Mouse (Mus musculus) CH12.LX (cell line): ENCODE measurements around the gene Dusp22. TPM values are rescaled to one million over a fixed set of nuclear protein-coding genes. Genes with fewer than 3 reads are reported as not detected.

Source experiments
- DNase-seq: peaks from one replicate; pipeline ENCODE4 v3.0.0-alpha.2; 2013; ENCODE audit errors: extremely low read depth
- H3K27ac ChIP-seq: 2 replicates; pipeline ENCODE4 v1.5.1; 2012; ENCODE audit warnings: low read depth, mild to moderate bottlenecking, control low read depth, moderate library complexity; ENCODE audit not compliant: insufficient read depth
- H3K27me3 ChIP-seq: replicated peaks from 2 replicates; pipeline ENCODE3; 2012; ENCODE audit warnings: inconsistent platforms
- H3K36me3 ChIP-seq, 2 experiments: replicated peaks in 1 of 2; 2 replicates each; pipeline versions ENCODE3 to v1.6.1; 2012; ENCODE audit warnings: inconsistent platforms in 1 of 2, low read length in 1 of 2, mild to moderate bottlenecking in 1 of 2, mixed read lengths in 1 of 2, moderate library complexity in 1 of 2; ENCODE audit not compliant: control insufficient read depth in 1 of 2, insufficient read depth in 1 of 2
- H3K4me1 ChIP-seq, 2 experiments: 2 replicates each; pipeline ENCODE4 v1.6.1; 2012; ENCODE audit warnings: inconsistent platforms in 1 of 2, moderate library complexity in 1 of 2; ENCODE audit not compliant: insufficient read depth in 2 of 2, control insufficient read depth in 1 of 2
- H3K4me2 ChIP-seq: 2 replicates; pipeline ENCODE4 v1.6.1; 2012; ENCODE audit warnings: low read depth, mild to moderate bottlenecking, control low read depth; ENCODE audit not compliant: poor library complexity, insufficient read depth, severe bottlenecking
- H3K4me3 ChIP-seq, 3 experiments: fragments of 150-350 bp in 1 of 3; sonication (generic) in 1 of 3; replicated peaks in 1 of 3; 2 replicates each; pipeline versions ENCODE3 to v1.5.1; 2011 to 2012; ENCODE audit warnings: low read depth in 2 of 3, low read length in 2 of 3, mild to moderate bottlenecking in 2 of 3, moderate library complexity in 2 of 3, control low read depth in 1 of 3, improper control_type of control experiment in 1 of 3, inconsistent platforms in 1 of 3, mixed read lengths in 1 of 3; ENCODE audit not compliant: poor library complexity in 1 of 3
- H3K79me2 ChIP-seq: replicated peaks from 2 replicates; pipeline ENCODE4 v1.6.1; 2012; ENCODE audit warnings: mild to moderate bottlenecking, moderate library complexity; ENCODE audit not compliant: control insufficient read depth, poor library complexity, insufficient read depth, severe bottlenecking; ENCODE audit errors: extremely low read depth
- H3K9ac ChIP-seq: 2 replicates; pipeline ENCODE4 v1.6.1; 2012; ENCODE audit warnings: low read depth, mild to moderate bottlenecking, control low read depth, moderate library complexity; ENCODE audit not compliant: insufficient read depth
- H3K9me3 ChIP-seq: replicated peaks from 2 replicates; pipeline ENCODE3; 2012; ENCODE audit warnings: low read length, inconsistent platforms, mixed read lengths
- BHLHE40 ChIP-seq: IDR thresholded peaks from 2 replicates; pipeline ENCODE4 v1.6.1; 2011; ENCODE audit warnings: mild to moderate bottlenecking, low read depth, low read length, improper control_type of control experiment
- CHD1 ChIP-seq: IDR thresholded peaks from 2 replicates; pipeline ENCODE4 v1.6.1; 2012; ENCODE audit warnings: low read depth, low read length, improper control_type of control experiment, inconsistent platforms
- CHD2 ChIP-seq: IDR thresholded peaks from 2 replicates; pipeline ENCODE4 v1.6.1; 2011; ENCODE audit warnings: low read length, improper control_type of control experiment
- CTCF ChIP-seq, 2 experiments: IDR thresholded peaks in 1 of 2; conservative IDR thresholded peaks in 1 of 2; 2 replicates each; pipeline ENCODE4 v1.5.1; 2011 to 2012; ENCODE audit warnings: low read depth in 2 of 2, low read length in 2 of 2, improper control_type of control experiment in 1 of 2, inconsistent platforms in 1 of 2, mild to moderate bottlenecking in 1 of 2, moderate library complexity in 1 of 2
- E2F4 ChIP-seq: IDR thresholded peaks from 2 replicates; pipeline ENCODE4 v1.6.1; 2011; ENCODE audit warnings: low read depth, low read length, improper control_type of control experiment; ENCODE audit not compliant: insufficient replicate concordance
- ELF1 ChIP-seq: IDR thresholded peaks from 2 replicates; pipeline ENCODE4 v1.6.1; 2014; ENCODE audit warnings: low read depth, mild to moderate bottlenecking, inconsistent platforms, low read length, improper control_type of control experiment
- EP300 ChIP-seq: IDR thresholded peaks from 2 replicates; pipeline ENCODE4 v1.6.1; 2011; ENCODE audit warnings: low read length, improper control_type of control experiment
- ETS1 ChIP-seq: conservative IDR thresholded peaks from 2 replicates; pipeline ENCODE4 v1.6.1; 2012; ENCODE audit warnings: low read depth, mild to moderate bottlenecking, inconsistent platforms, low read length, improper control_type of control experiment, moderate library complexity
- GABPA ChIP-seq: IDR thresholded peaks from 2 replicates; pipeline ENCODE4 v1.6.1; 2012; ENCODE audit warnings: low read depth, low read length, improper control_type of control experiment, inconsistent platforms; ENCODE audit not compliant: insufficient replicate concordance
- HCFC1 ChIP-seq: IDR thresholded peaks from 2 replicates; pipeline ENCODE4 v1.6.1; 2012; ENCODE audit warnings: low read depth, mild to moderate bottlenecking, inconsistent platforms, low read length, improper control_type of control experiment
- JUN ChIP-seq: IDR thresholded peaks from 2 replicates; pipeline ENCODE4 v1.6.1; 2011; ENCODE audit warnings: low read depth, mild to moderate bottlenecking, low read length, improper control_type of control experiment, moderate library complexity; ENCODE audit not compliant: insufficient read depth
- JUND ChIP-seq: conservative IDR thresholded peaks from 2 replicates; pipeline ENCODE4 v1.6.1; 2011; ENCODE audit warnings: low read depth, low read length, improper control_type of control experiment
- KAT2A ChIP-seq: IDR thresholded peaks from 2 replicates; pipeline ENCODE4 v1.6.1; 2012; ENCODE audit warnings: low read length, improper control_type of control experiment, inconsistent platforms; ENCODE audit not compliant: insufficient replicate concordance
- MAFK ChIP-seq: IDR thresholded peaks from 2 replicates; pipeline ENCODE4 v1.6.1; 2011; ENCODE audit warnings: low read length, improper control_type of control experiment; ENCODE audit not compliant: insufficient replicate concordance
- MAX ChIP-seq: IDR thresholded peaks from 2 replicates; pipeline ENCODE4 v1.6.1; 2011; ENCODE audit warnings: low read length, improper control_type of control experiment
- MAZ ChIP-seq: IDR thresholded peaks from 2 replicates; pipeline ENCODE4 v1.6.1; 2012; ENCODE audit warnings: low read depth, mild to moderate bottlenecking, inconsistent platforms, low read length, improper control_type of control experiment, moderate library complexity
- MEF2A ChIP-seq: IDR thresholded peaks from 2 replicates; pipeline ENCODE4 v1.6.1; 2014; ENCODE audit warnings: low read depth, mild to moderate bottlenecking, inconsistent platforms, low read length, improper control_type of control experiment, borderline replicate concordance
- MXI1 ChIP-seq: IDR thresholded peaks from 2 replicates; pipeline ENCODE4 v1.6.1; 2011; ENCODE audit warnings: mild to moderate bottlenecking, low read depth, low read length, improper control_type of control experiment
- NELFE ChIP-seq: IDR thresholded peaks from 2 replicates; pipeline ENCODE4 v1.6.1; 2011; ENCODE audit warnings: low read depth, low read length, improper control_type of control experiment
- NRF1 ChIP-seq: IDR thresholded peaks from 2 replicates; pipeline ENCODE4 v1.6.1; 2014; ENCODE audit warnings: low read depth, mild to moderate bottlenecking, inconsistent platforms, low read length, improper control_type of control experiment, moderate library complexity
- PAX5 ChIP-seq: IDR thresholded peaks from 2 replicates; pipeline ENCODE4 v1.6.1; 2012; ENCODE audit warnings: low read length, inconsistent platforms, mixed read lengths
- POLR2A ChIP-seq: IDR thresholded peaks from 2 replicates; pipeline ENCODE4 v1.6.1; 2011; ENCODE audit warnings: low read depth, mild to moderate bottlenecking, improper control_type of control experiment, low read length
- POLR2AphosphoS2 ChIP-seq: IDR thresholded peaks from 2 replicates; pipeline ENCODE4 v1.6.1; 2011; ENCODE audit warnings: low read depth, low read length, improper control_type of control experiment
- RAD21 ChIP-seq: IDR thresholded peaks from 2 replicates; pipeline ENCODE4 v1.6.1; 2011; ENCODE audit warnings: low read depth, mild to moderate bottlenecking, low read length, improper control_type of control experiment, moderate library complexity
- RCOR1 ChIP-seq: conservative IDR thresholded peaks from 2 replicates; pipeline ENCODE4 v1.6.1; 2012; ENCODE audit warnings: low read depth, mild to moderate bottlenecking, inconsistent platforms, low read length, improper control_type of control experiment
- SIN3A ChIP-seq: IDR thresholded peaks from 2 replicates; pipeline ENCODE4 v1.6.1; 2012; ENCODE audit warnings: low read length, improper control_type of control experiment, inconsistent platforms
- SMC3 ChIP-seq: IDR thresholded peaks from 2 replicates; pipeline ENCODE4 v1.6.1; 2011; ENCODE audit warnings: low read depth, low read length, improper control_type of control experiment
- TBP ChIP-seq: conservative IDR thresholded peaks from 2 replicates; pipeline ENCODE4 v1.6.1; 2011; ENCODE audit warnings: low read depth, low read length, improper control_type of control experiment
- TCF12 ChIP-seq: IDR thresholded peaks from 2 replicates; pipeline ENCODE4 v1.6.1; 2014; ENCODE audit warnings: low read depth, mild to moderate bottlenecking, inconsistent platforms, low read length, improper control_type of control experiment
- UBTF ChIP-seq: IDR thresholded peaks from 2 replicates; pipeline ENCODE4 v1.6.1; 2012; ENCODE audit warnings: low read depth, mild to moderate bottlenecking, inconsistent platforms, low read length, improper control_type of control experiment, moderate library complexity
- USF1 ChIP-seq: IDR thresholded peaks from 2 replicates; pipeline ENCODE4 v1.6.1; 2014; ENCODE audit warnings: low read depth, mild to moderate bottlenecking, inconsistent platforms, low read length, improper control_type of control experiment
- ZC3H11A ChIP-seq: IDR thresholded peaks from 2 replicates; pipeline ENCODE4 v1.6.1; 2012; ENCODE audit warnings: low read depth, mild to moderate bottlenecking, inconsistent platforms, low read length, improper control_type of control experiment
- ZKSCAN1 ChIP-seq: IDR thresholded peaks from 2 replicates; pipeline ENCODE4 v1.6.1; 2012; ENCODE audit warnings: low read depth, inconsistent platforms, low read length, improper control_type of control experiment, borderline replicate concordance
- ZMIZ1 ChIP-seq: IDR thresholded peaks from 2 replicates; pipeline ENCODE4 v1.6.1; 2012; ENCODE audit warnings: low read depth, mild to moderate bottlenecking, inconsistent platforms, low read length, improper control_type of control experiment
- ZNF384 ChIP-seq: IDR thresholded peaks from 2 replicates; pipeline ENCODE4 v1.6.1; 2012; ENCODE audit warnings: low read depth, low read length, improper control_type of control experiment, inconsistent platforms
- dilution Hi-C: fragments of 300-500 bp; cut with MboI; formaldehyde crosslinking; loops from 2 replicates; pipeline ENCODE4 v1.14.3; 2020; ENCODE audit warnings: low sequenced_read_pairs; ENCODE audit not compliant: extremely low pct_unique_long_range_greater_than_20kb, extremely low pct_ligation_motif_present
- in situ Hi-C: fragments of 300-500 bp; cut with MboI; formaldehyde crosslinking; loops from 3 replicates; pipeline ENCODE4 v1.14.3; 2019; ENCODE audit warnings: low sequenced_read_pairs, low pct_ligation_motif_present, low pct_unique_long_range_greater_than_20kb, mixed read lengths
- polyA plus RNA-seq: library from polyadenylated mRNA; unstranded; fragments of >175 nt; gene quantifications from 2 replicates; pipeline ENCODE4 v1.2.1, GENCODE M21; 2012; ENCODE audit warnings: low read depth; ENCODE audit not compliant: insufficient read length
- total RNA-seq, 2 experiments: library from RNA; depleted of rRNA; stranded (reverse); fragments of 300-350 nt in 1 of 2; fragments of >200 nt in 1 of 2; gene quantifications; 2 replicates each; pipeline ENCODE4 v1.2.3; 2012 to 2014

Dusp22 gene
- total and polyA plus RNA-seq, 3 experiments, result 18.0 to 28.7 (median 22.5) TPM

DNA sequence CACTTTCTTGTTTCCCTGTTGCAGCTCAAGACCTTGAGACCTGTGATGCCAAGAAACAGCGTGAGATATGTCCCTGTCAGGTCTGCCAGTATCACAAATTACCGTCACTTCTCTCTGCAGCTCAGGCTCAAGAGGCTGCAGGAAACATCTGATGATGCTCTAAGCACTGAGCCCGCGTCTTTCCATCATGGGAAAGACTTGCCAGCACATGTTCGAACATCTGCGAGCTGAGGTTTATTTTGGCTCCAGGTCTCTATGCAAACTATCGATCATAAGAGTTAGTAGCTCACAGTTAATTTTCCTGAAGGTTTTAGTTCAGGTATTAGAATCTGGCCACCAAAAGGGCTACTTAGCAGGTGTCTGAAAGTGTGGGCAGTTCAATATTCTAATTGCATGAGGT, 55.3 kb downstream of the Dusp22 start (continued):
- TF ChIP-seq HCFC1, result no peak
- peak; percentile 94 for TF ChIP-seq MEF2A
- TF ChIP-seq BHLHE40, result peak; percentile 74
- peak; percentile 79; the same call in 1 of the 2 replicates for TF ChIP-seq MAX
- TF ChIP-seq TCF12, result peak; percentile 97
- TF ChIP-seq GABPA, result no peak
- no peak; the same call in 1 of the 2 replicates for TF ChIP-seq CHD2
- no peak for TF ChIP-seq ELF1
- no peak for TF ChIP-seq USF1
- TF ChIP-seq ZNF384, result no peak
- TF ChIP-seq CHD1, result peak; percentile 96
- no peak for TF ChIP-seq POLR2AphosphoS2
- TF ChIP-seq JUND, result peak; percentile 56; the same call in 1 of the 2 replicates
- no peak for TF ChIP-seq ZMIZ1
- no peak for TF ChIP-seq ZC3H11A
- peak; percentile 88 for TF ChIP-seq EP300
- no peak for TF ChIP-seq POLR2A
- TF ChIP-seq UBTF, result no peak
- no peak for TF ChIP-seq CTCF (conservative IDR thresholded peaks at IDR 0.05 in 1 of 2, IDR thresholded peaks at IDR 0.05 in 1 of 2; ENCODE audit: low read depth in 2 of 2, low read length in 2 of 2)

DNA sequence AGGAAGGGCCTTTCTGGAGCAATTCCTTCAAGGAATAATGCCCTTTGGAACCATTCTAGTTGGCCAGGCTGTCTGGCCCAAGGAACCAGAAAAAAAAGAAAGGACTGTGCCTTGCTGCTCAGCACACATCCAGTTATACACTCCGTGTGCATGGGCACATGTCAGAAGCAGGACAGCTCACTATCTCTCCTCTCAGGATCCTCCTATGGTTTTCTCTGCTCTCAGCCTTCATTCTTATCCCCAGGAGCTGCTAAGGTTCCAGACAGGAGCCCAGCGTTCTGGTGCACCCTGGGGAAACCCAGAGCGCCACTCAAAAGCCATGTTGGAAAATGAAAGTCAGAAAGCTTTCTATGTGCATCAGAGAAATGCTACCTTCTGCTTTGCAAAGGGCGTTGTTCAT, 55.8 kb downstream of the Dusp22 start:
- Histone ChIP-seq H3K4me1 (peaks cover 51 to 96% of the 10 kb centered on the region in 2 experiments), H3K27ac (peak overlapping the region; percentile 89), H3K4me3 (peak overlapping the region in 1 of 3 experiments; percentile 18), H3K4me2 (peak overlapping the region; percentile 59), H3K9me3 (no peaks in the 10 kb centered on the region), H3K9ac (peak overlapping the region; percentile 47), H3K36me3 (peaks cover 11 to 18% of the 10 kb centered on the region in 2 experiments), H3K27me3 (no peaks in the 10 kb centered on the region), H3K79me2 (no peaks in the 10 kb centered on the region)
- in situ Hi-C loops, result loop anchor here (5.0 to 10.0 kb wide), 2 partner anchors 37 to 111 kb away; no protein-coding TSS in a partner anchor
- dilution Hi-C loops, result no loop called here
- DNase-seq, result no peak
- TF ChIP-seq SIN3A (no peak; the same call in 1 of the 2 replicates), NRF1 (no peak), KAT2A (0 out of 2 replicates have a peak, but pooled peaks have one; percentile 31), E2F4 (0 out of 2 replicates have a peak, but pooled peaks have one; percentile 13), ZC3H11A (no peak), SMC3 (peak; percentile 4; the same call in 1 of the 2 replicates), CHD2 (no peak; the same call in 1 of the 2 replicates), UBTF (no peak), JUN (no peak), MXI1 (no peak; the same call in 1 of the 2 replicates), TCF12 (no peak), POLR2AphosphoS2 (no peak), POLR2A (0 out of 2 replicates have a peak, but pooled peaks have one; percentile 4), RAD21 (no peak; the same call in 1 of the 2 replicates), NELFE (peak; percentile 51; the same call in 1 of the 2 replicates), GABPA (no peak), BHLHE40 (no peak), MAFK (no peak), CHD1 (no peak; the same call in 1 of the 2 replicates), ZMIZ1 (peak; percentile 76), ETS1 (0 out of 2 replicates have a peak, but pooled peaks have one; percentile 21), TBP (no peak), CTCF (conservative IDR thresholded peaks at IDR 0.05 in 1 of 2, IDR thresholded peaks at IDR 0.05 in 1 of 2; ENCODE audit: low read depth in 2 of 2, low read length in 2 of 2) (no peak), PAX5 (no peak), MAZ (no peak), RCOR1 (peak; percentile 26; the same call in 1 of the 2 replicates), ZKSCAN1 (no peak)
